Mouse (Mus musculus) neural tube, embryonic 13.5 days (tissue): ENCODE measurements around the gene Hist1h3d. TPM values are rescaled to one million over a fixed set of nuclear protein-coding genes. Genes with fewer than 3 reads are reported as not detected.

Experiments used
- microRNA-seq: library from miRNA; unstranded; fragments of <30 nt; microRNA quantifications from one replicate; pipeline ENCODE4, GENCODE M21; 2016
- polyA plus RNA-seq: library from polyadenylated mRNA; unstranded; fragments of >200 nt; fragmentation: Nextera tagmentation; extraction: Ambion mirVana; gene quantifications from 2 replicates; pipeline ENCODE4 v1.2.1, GENCODE M21; 2015

The Hist1h3d gene
- polyA plus RNA-seq, 1 experiment from 2014 or later = 2.0 TPM

Small RNA genes within 50 kb of the gene (microRNA-seq; reads per million reads assigned to microRNA genes)
- not detected for gene Gm44297
- gene Gm44359 = not detected
- gene Gm44394 = not detected

Other genes starting within 250 kb of the Hist1h3d start
- 51.6 and 60.7 TPM in 2 replicates for gene Zfp322a, start 206.6 kb upstream of the Hist1h3d start, polyA plus RNA-seq
- gene Abt1, start 151.9 kb upstream of the Hist1h3d start, polyA plus RNA-seq = 9.5 and 10.3 TPM in 2 replicates
- 0.07 TPM in 1 of 2 replicates, not detected in the other for gene Btn1a1, start 109.9 kb upstream of the Hist1h3d start, polyA plus RNA-seq
- gene Btn2a2, start 86.9 kb upstream of the Hist1h3d start, polyA plus RNA-seq = 0.12 and 0.21 TPM in 2 replicates
- 2.4 and 2.6 TPM in 2 replicates for gene Hist1h4h, start 44.7 kb upstream of the Hist1h3d start, polyA plus RNA-seq
- gene Hist1h2af, start 41.9 kb upstream of the Hist1h3d start, polyA plus RNA-seq = 0.95 TPM in 1 of 2 replicates, not detected in the other
- gene Hist1h3g, start 40.3 kb upstream of the Hist1h3d start, polyA plus RNA-seq = 1.1 and 1.3 TPM in 2 replicates
- 0.61 TPM in 1 of 2 replicates, not detected in the other for gene Hist1h2bh, start 32.4 kb upstream of the Hist1h3d start, polyA plus RNA-seq
- gene Hist1h3f, start 31.7 kb upstream of the Hist1h3d start, polyA plus RNA-seq = not detected in 2 replicates
- not detected in 2 replicates for gene Hist1h4f, start 24.1 kb upstream of the Hist1h3d start, polyA plus RNA-seq
- 0.11 and 0.22 TPM in 2 replicates for gene Hist1h1d, start 22.5 kb upstream of the Hist1h3d start, polyA plus RNA-seq
- 2.0 and 3.2 TPM in 2 replicates for gene Hist1h3e, start 13.4 kb upstream of the Hist1h3d start, polyA plus RNA-seq
- gene Hist1h2ae, start 4.5 kb upstream of the Hist1h3d start, polyA plus RNA-seq = 12.3 and 18.7 TPM in 2 replicates
- 2.2 and 3.5 TPM in 2 replicates for gene Hist1h2bg, start 4.4 kb upstream of the Hist1h3d start, polyA plus RNA-seq
- 0.81 and 1.6 TPM in 2 replicates for gene Hist1h2bf, start 1.6 kb upstream of the Hist1h3d start, polyA plus RNA-seq
- gene Hist1h2ad, start 1.4 kb upstream of the Hist1h3d start, polyA plus RNA-seq = 1.2 and 1.3 TPM in 2 replicates
- gene Hist1h4d, start 5.8 kb downstream of the Hist1h3d start, polyA plus RNA-seq = 37.3 and 43.1 TPM in 2 replicates
- gene Hist1h2be, start 45.4 kb downstream of the Hist1h3d start, polyA plus RNA-seq = 1.6 and 2.1 TPM in 2 replicates
- 6.1 and 8.1 TPM in 2 replicates for gene Hist1h1e, start 46.8 kb downstream of the Hist1h3d start, polyA plus RNA-seq
- gene Hist1h2ac, start 108.2 kb downstream of the Hist1h3d start, polyA plus RNA-seq = 0.40 and 0.66 TPM in 2 replicates
- 25.7 and 28.2 TPM in 2 replicates for gene Hist1h2bc, start 108.4 kb downstream of the Hist1h3d start, polyA plus RNA-seq
- gene Hist1h1t, start 120.1 kb downstream of the Hist1h3d start, polyA plus RNA-seq = not detected in 2 replicates
- 2.3 and 2.5 TPM in 2 replicates for gene Hist1h4c, start 122.7 kb downstream of the Hist1h3d start, polyA plus RNA-seq
- gene Hfe, start 135.1 kb downstream of the Hist1h3d start, polyA plus RNA-seq = 3.7 and 4.0 TPM in 2 replicates
- 12.5 and 13.1 TPM in 2 replicates for gene Hist1h1c, start 163.0 kb downstream of the Hist1h3d start, polyA plus RNA-seq
- 1.5 and 2.7 TPM in 2 replicates for gene Hist1h3c, start 169.8 kb downstream of the Hist1h3d start, polyA plus RNA-seq
- gene Hist1h2bb, start 171.0 kb downstream of the Hist1h3d start, polyA plus RNA-seq = not detected in 2 replicates
- 5.1 and 9.7 TPM in 2 replicates for gene Hist1h2ab, start 175.4 kb downstream of the Hist1h3d start, polyA plus RNA-seq
- 0.96 and 2.3 TPM in 2 replicates for gene Hist1h3b, start 176.5 kb downstream of the Hist1h3d start, polyA plus RNA-seq
- gene Hist1h4b, start 181.2 kb downstream of the Hist1h3d start, polyA plus RNA-seq = 2.3 TPM in 1 of 2 replicates, not detected in the other
- 1.1 TPM in 1 of 2 replicates, not detected in the other for gene Hist1h4a, start 185.5 kb downstream of the Hist1h3d start, polyA plus RNA-seq
- 1.1 and 1.5 TPM in 2 replicates for gene Hist1h3a, start 186.6 kb downstream of the Hist1h3d start, polyA plus RNA-seq
- not detected in 2 replicates for gene Hist1h1a, start 187.9 kb downstream of the Hist1h3d start, polyA plus RNA-seq
- gene Trim38, start 194.2 kb downstream of the Hist1h3d start, polyA plus RNA-seq = not detected in 2 replicates
- gene Slc17a2, start 231.2 kb downstream of the Hist1h3d start, polyA plus RNA-seq = not detected in 2 replicates